13 mouse cellular contexts compared by ENCODE assay signal in the genomic region with DNA sequence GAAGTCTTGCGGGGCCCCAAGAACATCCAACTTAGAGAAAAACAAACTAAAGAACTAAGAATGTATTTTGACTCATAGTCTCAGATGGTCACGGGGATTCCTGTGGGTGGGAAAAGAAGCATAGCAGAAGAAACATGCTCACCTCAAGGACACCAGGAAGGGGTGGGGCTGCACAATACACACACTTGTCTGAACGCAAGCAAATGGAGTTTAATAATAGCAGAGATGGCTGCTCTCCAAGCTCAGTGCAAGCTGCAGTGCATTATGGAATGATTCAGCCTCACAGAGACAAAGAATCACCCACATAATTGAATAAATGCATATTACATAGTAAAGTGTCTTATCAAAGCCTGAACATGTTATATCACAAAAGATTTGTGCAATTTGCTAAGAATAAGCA.
"Had no signal": no experiment of that assay in that cellular context is flagged by ENCODE, and none has a peak within 500 bp of the region (broad histone marks: within the 10 kb centered on the region; RNA-seq: fewer than 3 reads in every experiment).

No protein-coding gene starts in this region.

- DNase-seq: kidney, adult 18-20 months; kidney, adult 9 months; kidney, postnatal 14 days; liver; lung, adult 2 months; lung, postnatal 14 days; lung, postnatal 4 days; midbrain, embryonic 14.5 days; thymus, adult 2 months; thymus, postnatal 14 days; thymus, postnatal 4 days had no signal

- ATAC-seq: intestine, embryonic 16.5 days; liver, embryonic 12.5 days had no signal
